Mouse (Mus musculus): Measurements from ENCODE around the gene Carmil1. TPM values are rescaled to one million over a fixed set of nuclear protein-coding genes. Genes with fewer than 3 reads are reported as not detected.

Carmil1 gene
- polyA plus RNA-seq, 1 experiment from 2014 or later = 8.4 TPM

DNA sequence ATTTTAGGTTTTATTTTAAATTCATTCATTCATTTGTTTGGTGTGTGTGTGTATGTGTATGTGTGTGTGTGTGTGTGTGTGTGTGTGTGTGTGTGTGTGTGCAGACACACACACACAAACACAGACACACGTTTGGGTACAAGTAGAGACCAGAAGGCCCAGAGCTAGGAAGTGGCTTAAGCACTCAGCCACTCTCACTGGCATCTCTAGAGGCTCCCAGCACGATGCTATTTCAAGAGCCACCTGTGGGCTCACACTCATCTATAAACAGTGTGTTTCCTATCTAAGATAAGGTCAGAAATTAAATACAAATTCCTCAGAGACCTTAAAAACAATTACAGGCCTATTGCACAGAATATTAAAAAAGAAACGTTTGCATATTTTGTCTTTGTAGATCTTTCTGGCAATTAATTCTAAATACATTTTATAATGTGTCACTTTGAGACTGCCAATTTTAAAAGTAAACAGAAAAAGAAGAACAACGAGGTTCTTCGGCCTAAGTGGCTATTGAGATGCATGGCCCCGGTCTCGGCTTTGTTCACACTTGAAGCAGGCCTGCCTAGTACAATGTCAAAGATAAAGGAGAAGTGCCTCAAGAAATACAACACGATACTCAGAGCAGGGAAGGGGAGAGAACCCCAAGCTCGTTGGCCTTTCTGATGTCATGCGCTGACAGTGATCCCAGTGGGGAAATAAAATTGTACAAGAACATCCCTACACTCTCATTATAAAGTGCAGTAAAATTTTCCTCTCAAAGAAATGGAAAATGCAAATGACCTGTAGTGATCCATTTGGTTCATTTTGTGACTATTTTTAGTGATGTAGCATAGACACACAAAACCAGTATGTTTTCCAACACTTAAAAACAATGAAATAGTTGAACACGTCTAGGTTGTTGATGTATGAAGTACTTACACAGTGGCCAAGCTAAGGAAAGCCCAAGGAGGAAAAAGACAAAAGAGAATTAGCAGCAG, 179.2 kb downstream of the Carmil1 start:
- ATAC-seq (ENCODE audit: extremely low read depth, insufficient number of reproducible peaks, low FRiP score, low TSS enrichment) = no peak
- 34% methylated on average over 11 of the region's 11 CpGs for WGBS
- Histone ChIP-seq H3K27ac (replicated peaks) (no peak overlapping the region), H3K36me3 (no peaks in the 10 kb centered on the region), H3K9me3 (no peaks in the 10 kb centered on the region), H3K27me3 (replicated peaks) (peaks cover 58% of the 10 kb centered on the region), H3K4me2 (no peak overlapping the region), H3K4me1 (peaks cover 29% of the 10 kb centered on the region), H3K9ac (no peak overlapping the region), H3K4me3 (no peak overlapping the region)

DNA sequence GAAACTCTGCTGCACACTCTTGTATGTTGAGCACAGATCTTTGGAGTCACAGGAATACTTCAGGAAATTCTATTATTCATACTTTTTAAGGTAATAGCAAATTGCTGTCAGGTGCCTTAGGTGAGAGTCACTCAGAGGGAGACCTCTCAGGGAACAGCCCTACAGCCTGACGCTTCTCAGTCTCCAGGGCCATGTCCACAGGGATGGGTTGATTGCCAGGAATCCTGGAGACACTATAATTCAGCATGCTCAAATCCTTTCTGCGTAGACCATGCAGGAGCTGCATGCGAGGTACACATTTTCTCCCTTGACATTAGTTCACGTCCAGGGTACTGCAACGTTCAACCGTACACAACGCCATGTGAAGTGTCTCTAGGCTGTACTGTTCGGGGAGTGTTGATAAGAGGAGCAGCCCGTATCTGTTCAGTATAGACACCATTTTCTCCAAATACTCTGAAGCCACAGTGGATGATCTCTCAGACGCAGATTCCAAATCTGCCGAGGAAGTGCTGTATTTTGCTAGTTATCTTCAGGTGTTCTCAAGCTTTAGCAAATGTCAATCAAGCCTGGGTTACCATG, 180.0 kb downstream of the Carmil1 start:
- Histone ChIP-seq H3K36me3 (no peaks in the 10 kb centered on the region), H3K4me3 (no peak overlapping the region), H3K9me3 (no peaks in the 10 kb centered on the region), H3K27ac (replicated peaks) (no peak overlapping the region), H3K4me1 (peaks cover 21% of the 10 kb centered on the region), H3K4me2 (no peak overlapping the region), H3K9ac (no peak overlapping the region), H3K27me3 (replicated peaks) (peaks cover 55% of the 10 kb centered on the region)
- ATAC-seq (ENCODE audit: extremely low read depth, insufficient number of reproducible peaks, low FRiP score, low TSS enrichment) = no peak
- WGBS = 54% methylated on average over 11 of the region's 11 CpGs

DNA sequence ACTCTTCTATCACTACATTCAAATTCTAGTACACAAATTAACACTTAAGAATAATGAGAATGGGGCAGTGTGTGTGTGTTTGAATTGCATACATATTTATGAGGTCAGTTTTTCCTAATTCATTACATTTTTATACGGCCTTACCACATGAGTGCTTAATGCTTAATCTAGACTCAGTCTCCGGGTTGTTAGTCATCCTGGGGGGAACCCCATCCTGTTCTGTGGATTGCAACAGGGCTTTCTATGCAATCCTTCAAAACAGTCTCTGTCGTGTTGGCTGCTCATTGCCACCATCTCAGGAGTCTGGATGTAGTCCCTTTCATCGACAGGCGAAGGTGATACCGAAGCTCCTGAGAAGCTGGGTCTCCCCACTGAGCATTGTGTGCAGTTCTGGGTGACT, 184.0 kb downstream of the Carmil1 start:
- no peak for ATAC-seq (ENCODE audit: extremely low read depth, insufficient number of reproducible peaks, low FRiP score, low TSS enrichment)
- H3K9ac ChIP-seq = no peak overlapping the region
- no peak overlapping the region for H3K27ac ChIP-seq (replicated peaks)
- no peaks in the 10 kb centered on the region for H3K36me3 ChIP-seq
- H3K4me1 ChIP-seq = peaks cover 10% of the 10 kb centered on the region; the same call in 1 of the 2 replicates
- H3K4me2 ChIP-seq = no peak overlapping the region
- H3K27me3 ChIP-seq (replicated peaks) = peaks cover 56% of the 10 kb centered on the region
- no peak overlapping the region for H3K4me3 ChIP-seq
- WGBS = 81% methylated on average over 6 of the region's 6 CpGs
- H3K9me3 ChIP-seq = no peaks in the 10 kb centered on the region

DNA sequence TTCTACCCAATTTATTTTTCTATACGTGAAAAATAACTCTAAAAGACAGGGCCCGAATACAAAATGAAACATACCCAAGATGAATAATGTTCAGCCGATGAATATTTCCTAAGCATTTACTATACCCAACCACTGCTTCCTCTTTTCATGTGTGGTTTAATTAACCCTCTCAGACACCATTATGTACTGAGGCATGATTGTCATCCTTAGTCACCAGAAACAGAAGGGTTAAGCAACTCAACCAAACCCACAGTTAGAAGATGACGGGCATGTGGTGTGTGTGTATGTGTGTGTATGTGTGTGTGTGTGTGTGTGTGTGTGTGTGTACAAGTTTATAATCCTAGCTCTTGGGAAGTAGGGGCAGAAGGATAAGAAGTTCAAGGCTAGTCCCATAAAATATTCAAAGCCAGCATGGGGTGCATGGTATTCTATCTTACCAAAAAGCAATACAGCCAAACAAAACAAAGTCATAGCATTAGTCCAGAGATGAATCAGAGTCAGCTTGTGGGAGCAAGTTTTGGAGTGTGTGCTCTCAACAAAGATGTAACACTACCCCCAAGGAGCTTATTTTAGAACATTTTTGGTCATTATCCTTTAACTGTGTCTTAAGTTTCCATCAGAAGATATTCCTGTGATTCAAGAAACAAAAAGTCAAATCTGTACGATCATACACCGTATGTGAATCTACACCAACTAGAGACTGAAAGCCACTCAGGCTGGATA, 185.6 kb downstream of the Carmil1 start:
- no peaks in the 10 kb centered on the region for H3K9me3 ChIP-seq
- no peaks in the 10 kb centered on the region for H3K4me1 ChIP-seq
- H3K4me2 ChIP-seq = no peak overlapping the region
- peaks cover 56% of the 10 kb centered on the region for H3K27me3 ChIP-seq (replicated peaks)
- 84% methylated on average over 6 of the region's 6 CpGs for WGBS
- no peak overlapping the region for H3K4me3 ChIP-seq
- ATAC-seq (ENCODE audit: extremely low read depth, insufficient number of reproducible peaks, low FRiP score, low TSS enrichment) = no peak
- H3K27ac ChIP-seq (replicated peaks) = no peak overlapping the region
- no peaks in the 10 kb centered on the region for H3K36me3 ChIP-seq
- H3K9ac ChIP-seq = no peak overlapping the region

DNA sequence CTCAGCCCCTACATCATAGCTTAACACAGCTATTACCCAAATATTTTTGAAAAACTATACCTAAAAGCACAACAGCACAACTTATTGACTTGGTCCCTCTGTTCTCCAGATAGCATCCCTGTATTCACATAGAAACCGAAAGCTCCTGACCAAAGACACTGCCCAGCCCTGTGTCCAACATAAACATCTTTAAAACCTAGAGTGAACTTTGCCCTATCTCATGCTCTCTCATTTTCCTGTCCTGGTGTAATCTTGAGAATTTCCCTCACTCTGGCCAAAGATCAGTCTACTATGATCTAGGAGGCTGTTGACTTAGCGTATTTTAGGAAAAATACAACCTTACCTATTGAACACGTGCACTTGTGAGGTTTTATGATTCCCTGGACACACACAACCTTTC, 187.5 kb downstream of the Carmil1 start:
- 77% methylated on average over 3 of the region's 3 CpGs for WGBS
- Histone ChIP-seq H3K9ac (no peak overlapping the region), H3K4me2 (no peak overlapping the region), H3K4me1 (no peaks in the 10 kb centered on the region), H3K27me3 (replicated peaks) (peaks cover 37% of the 10 kb centered on the region), H3K27ac (replicated peaks) (no peak overlapping the region), H3K36me3 (no peaks in the 10 kb centered on the region), H3K4me3 (no peak overlapping the region), H3K9me3 (no peaks in the 10 kb centered on the region)
- no peak for ATAC-seq (ENCODE audit: extremely low read depth, insufficient number of reproducible peaks, low FRiP score, low TSS enrichment)

DNA sequence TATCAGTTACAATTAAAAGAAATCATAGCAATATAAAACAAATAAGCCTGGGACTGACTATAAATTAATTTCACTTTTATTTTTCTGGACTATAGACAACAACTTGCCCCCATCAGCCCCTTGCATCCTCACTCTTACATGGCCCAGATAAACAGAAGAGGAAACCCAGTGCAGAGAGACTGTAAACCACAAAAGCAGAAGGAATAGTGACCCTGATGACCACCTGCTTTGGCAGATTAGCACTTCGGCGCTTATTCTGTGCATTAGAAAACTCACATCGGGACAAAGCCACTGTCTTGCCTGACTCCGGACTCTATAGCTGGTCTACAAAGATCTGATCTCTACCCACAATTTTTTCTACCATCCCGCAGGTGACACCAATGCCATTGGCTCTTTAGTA, 188.5 kb downstream of the Carmil1 start:
- H3K27me3 ChIP-seq (replicated peaks) = peaks cover 33% of the 10 kb centered on the region
- no peak for ATAC-seq (ENCODE audit: extremely low read depth, insufficient number of reproducible peaks, low FRiP score, low TSS enrichment)
- H3K36me3 ChIP-seq = no peaks in the 10 kb centered on the region
- no peak overlapping the region for H3K4me3 ChIP-seq
- no peaks in the 10 kb centered on the region for H3K9me3 ChIP-seq
- H3K4me1 ChIP-seq = no peaks in the 10 kb centered on the region
- 81% methylated on average over 5 of the region's 5 CpGs for WGBS
- H3K9ac ChIP-seq = no peak overlapping the region
- no peak overlapping the region for H3K27ac ChIP-seq (replicated peaks)
- no peak overlapping the region for H3K4me2 ChIP-seq

DNA sequence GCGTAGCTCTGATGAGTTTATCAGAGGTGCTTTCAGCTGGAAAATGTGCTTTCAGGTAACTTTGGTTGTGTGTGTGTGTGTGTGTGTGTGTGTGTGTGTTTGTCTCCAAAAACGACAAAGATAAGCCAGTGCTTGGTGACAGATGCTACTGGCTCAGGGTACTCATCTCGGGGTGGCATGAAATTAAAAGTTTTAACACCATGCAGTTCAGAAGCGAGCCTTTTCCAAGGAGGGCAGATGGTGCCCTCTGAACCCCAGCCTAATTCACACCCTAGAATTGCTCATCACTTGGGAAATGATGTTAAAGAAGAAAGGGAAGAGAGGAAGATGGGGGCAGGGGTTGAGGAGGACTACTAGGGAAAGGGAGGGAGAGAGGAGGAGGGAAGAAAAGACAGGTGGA, 198.4 kb downstream of the Carmil1 start:
- Histone ChIP-seq H3K27me3 (replicated peaks) (no peaks in the 10 kb centered on the region; the same call in 1 of the 2 replicates), H3K9me3 (no peaks in the 10 kb centered on the region), H3K4me1 (no peaks in the 10 kb centered on the region), H3K27ac (replicated peaks) (no peak overlapping the region), H3K4me2 (no peak overlapping the region), H3K36me3 (no peaks in the 10 kb centered on the region), H3K4me3 (no peak overlapping the region), H3K9ac (no peak overlapping the region)
- 68% methylated on average over 4 of the region's 4 CpGs for WGBS
- no peak for ATAC-seq (ENCODE audit: extremely low read depth, insufficient number of reproducible peaks, low FRiP score, low TSS enrichment)

DNA sequence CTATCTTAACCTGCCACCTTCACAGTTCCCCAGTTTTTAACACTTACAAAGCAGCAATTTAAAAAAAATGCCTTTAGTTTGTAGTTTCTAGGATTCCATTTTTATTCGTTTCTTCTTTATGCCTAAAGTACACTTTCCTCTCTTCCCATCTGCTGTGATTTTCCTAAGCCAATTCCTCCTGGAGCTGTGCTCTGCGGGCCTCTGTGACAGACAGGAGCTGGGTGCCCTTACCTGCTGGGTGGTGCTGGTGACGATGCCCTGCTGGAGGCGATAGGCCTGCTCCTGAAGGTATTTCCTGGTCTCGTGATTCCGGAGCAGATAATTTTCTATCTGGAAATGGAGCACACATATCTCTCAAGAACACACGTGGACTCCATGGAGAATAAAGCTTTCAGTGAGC, 198.9 kb downstream of the Carmil1 start:
- Histone ChIP-seq H3K4me3 (no peak overlapping the region), H3K9ac (no peak overlapping the region), H3K36me3 (no peaks in the 10 kb centered on the region), H3K27ac (replicated peaks) (no peak overlapping the region), H3K9me3 (no peaks in the 10 kb centered on the region), H3K27me3 (replicated peaks) (no peaks in the 10 kb centered on the region; the same call in 1 of the 2 replicates), H3K4me2 (no peak overlapping the region), H3K4me1 (no peaks in the 10 kb centered on the region)
- WGBS = 67% methylated on average over 7 of the region's 7 CpGs
- ATAC-seq (ENCODE audit: extremely low read depth, insufficient number of reproducible peaks, low FRiP score, low TSS enrichment) = no peak

DNA sequence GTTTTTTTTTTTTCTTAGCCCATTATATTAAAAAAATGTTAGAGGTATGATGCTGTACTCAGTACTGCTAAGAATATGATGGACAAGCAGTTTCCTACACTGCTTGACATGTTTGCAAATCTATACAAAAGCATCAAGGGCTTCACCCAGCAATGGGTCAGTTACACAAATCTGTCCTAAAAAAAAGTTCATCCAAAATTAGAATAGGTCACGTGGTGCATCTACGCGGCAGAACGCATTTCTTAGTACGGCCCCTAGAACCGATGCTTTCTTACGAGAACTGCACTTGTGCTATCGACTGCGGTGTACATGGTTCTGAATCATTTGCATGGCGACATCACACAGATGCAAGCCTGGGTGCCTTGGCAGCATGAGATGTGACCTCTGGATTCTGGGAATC, 208.0 kb downstream of the Carmil1 start:
- Histone ChIP-seq H3K27ac (replicated peaks) (no peak overlapping the region), H3K27me3 (replicated peaks) (no peaks in the 10 kb centered on the region), H3K4me3 (no peak overlapping the region), H3K36me3 (no peaks in the 10 kb centered on the region), H3K4me1 (no peaks in the 10 kb centered on the region), H3K9me3 (no peaks in the 10 kb centered on the region), H3K9ac (no peak overlapping the region), H3K4me2 (no peak overlapping the region)
- 88% methylated on average over 10 of the region's 10 CpGs for WGBS
- no peak for ATAC-seq (ENCODE audit: extremely low read depth, insufficient number of reproducible peaks, low FRiP score, low TSS enrichment)

DNA sequence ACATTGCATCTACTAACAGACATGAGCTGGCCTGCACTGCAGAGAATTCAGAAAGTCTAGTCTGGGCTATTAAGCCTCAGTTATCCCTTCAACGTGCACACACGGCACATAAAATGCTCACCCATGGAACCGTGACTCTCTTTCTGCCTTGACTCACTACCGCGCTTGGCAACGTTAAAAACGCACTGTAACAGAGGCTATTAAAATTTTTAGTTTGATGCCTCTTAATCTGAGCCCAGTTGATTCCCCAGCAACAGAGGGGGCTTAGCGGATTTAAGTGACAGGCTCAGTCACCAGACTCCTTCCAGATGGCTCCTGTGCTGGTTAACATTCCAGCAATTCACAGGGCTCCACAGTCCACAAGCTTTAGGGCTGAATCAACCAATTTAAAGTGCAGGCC, 213.0 kb downstream of the Carmil1 start:
- H3K4me3 ChIP-seq = no peak overlapping the region
- no peak overlapping the region for H3K9ac ChIP-seq
- H3K27me3 ChIP-seq (replicated peaks) = no peaks in the 10 kb centered on the region
- WGBS = 84% methylated on average over 8 of the region's 8 CpGs
- no peaks in the 10 kb centered on the region for H3K4me1 ChIP-seq
- no peak for ATAC-seq (ENCODE audit: extremely low read depth, insufficient number of reproducible peaks, low FRiP score, low TSS enrichment)
- no peak overlapping the region for H3K4me2 ChIP-seq
- H3K27ac ChIP-seq (replicated peaks) = no peak overlapping the region
- H3K9me3 ChIP-seq = no peaks in the 10 kb centered on the region
- no peaks in the 10 kb centered on the region for H3K36me3 ChIP-seq

DNA sequence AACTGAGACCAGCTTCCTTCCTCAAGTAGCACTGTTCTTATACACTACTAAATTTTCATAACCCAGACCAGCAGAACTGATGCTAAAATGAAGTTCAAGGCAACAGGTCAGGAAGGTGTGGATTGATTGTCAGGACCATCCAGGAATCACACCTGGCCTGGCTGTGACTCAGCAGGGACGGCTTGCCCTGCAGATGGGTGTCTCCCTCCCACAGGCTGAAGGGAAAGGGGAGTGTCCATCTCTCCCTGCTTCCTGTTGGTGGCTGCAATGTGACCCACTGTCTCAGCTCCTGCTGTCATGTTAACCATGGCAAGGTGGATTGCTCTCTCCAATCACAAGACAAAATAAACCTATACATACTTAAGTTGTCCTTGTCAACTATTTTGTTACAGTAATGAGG, 215.1 kb downstream of the Carmil1 start:
- H3K36me3 ChIP-seq = no peaks in the 10 kb centered on the region
- H3K9me3 ChIP-seq = no peaks in the 10 kb centered on the region
- H3K27me3 ChIP-seq (replicated peaks) = no peaks in the 10 kb centered on the region
- H3K27ac ChIP-seq (replicated peaks) = no peak overlapping the region
- no peak overlapping the region for H3K4me3 ChIP-seq
- H3K9ac ChIP-seq = no peak overlapping the region
- ATAC-seq (ENCODE audit: extremely low read depth, insufficient number of reproducible peaks, low FRiP score, low TSS enrichment) = no peak
- 63% methylated on average over 1 of the region's 1 CpGs for WGBS
- H3K4me2 ChIP-seq = no peak overlapping the region
- no peaks in the 10 kb centered on the region for H3K4me1 ChIP-seq

Measured in heart, embryonic 13.5 days (tissue).